Mouse (Mus musculus) megakaryocyte-erythroid progenitor cell, adult 5-6 weeks (primary cell): ENCODE measurements around the gene Plcb1. TPM values are rescaled to one million over a fixed set of nuclear protein-coding genes. Genes with fewer than 3 reads are reported as not detected.
"Not testable (repeated sequence)": the region's sequence is repeated elsewhere in the genome, so short reads cannot be mapped to it uniquely, and the experiment has no call there.

Experiments
- ATAC-seq: replicated peaks from 2 replicates; pipeline ENCODE4 v1.8.0; 2016; ENCODE audit warnings: mild to moderate bottlenecking, inconsistent platforms; ENCODE audit not compliant: severe bottlenecking, poor library complexity, low FRiP score, low TSS enrichment
- total RNA-seq, 2 experiments: library from RNA; stranded (forward) in 1 of 2; stranded (reverse) in 1 of 2; fragments of 200-1000, 215-1000 nt in 1 of 2; fragments of >200 nt in 1 of 2; fragmentation: Nextera tagmentation in 1 of 2; gene quantifications; 2 replicates each; pipeline ENCODE4 v1.2.3; 2014 to 2017

Plcb1 gene
- total RNA-seq, 2 experiments from 2014 or later, result 0.89 TPM; not detected in 1

- no peak for ATAC-seq
These were observed 157.1 kb downstream of the Plcb1 start for GRCm38 (mm10) chr2:134942919-134943318.

GRCm38 (mm10) chr2:134946331-134946730 lies 160.5 kb downstream of the Plcb1 start:
- no peak for ATAC-seq

- ATAC-seq, result no peak
These were observed 161.0 kb downstream of the Plcb1 start for GRCm38 (mm10) chr2:134946911-134947310.

- ATAC-seq, result no peak
These were observed 166.2 kb downstream of the Plcb1 start for GRCm38 (mm10) chr2:134952088-134952487.

GRCm38 (mm10) chr2:134956436-134956835 lies 170.6 kb downstream of the Plcb1 start:
- ATAC-seq, result no peak

GRCm38 (mm10) chr2:134966131-134966530 lies 180.3 kb downstream of the Plcb1 start:
- no peak for ATAC-seq

- no peak for ATAC-seq
These were observed 182.5 kb downstream of the Plcb1 start for GRCm38 (mm10) chr2:134968380-134968779.

- ATAC-seq, result no peak
These were observed 186.5 kb downstream of the Plcb1 start for GRCm38 (mm10) chr2:134972376-134972775.

- ATAC-seq, result no peak
These were observed 188.8 kb downstream of the Plcb1 start for GRCm38 (mm10) chr2:134974711-134975110.

- no peak for ATAC-seq
These were observed 191.0 kb downstream of the Plcb1 start for GRCm38 (mm10) chr2:134976796-134977330.

GRCm38 (mm10) chr2:134977641-134978040 lies 191.8 kb downstream of the Plcb1 start:
- ATAC-seq, result no peak

- no peak for ATAC-seq
These were observed 195.5 kb downstream of the Plcb1 start for GRCm38 (mm10) chr2:134981394-134981793.

GRCm38 (mm10) chr2:134984884-134985283 lies 199.0 kb downstream of the Plcb1 start:
- ATAC-seq, result no peak

GRCm38 (mm10) chr2:134987978-134988377 lies 202.1 kb downstream of the Plcb1 start:
- no peak for ATAC-seq

- no peak for ATAC-seq
These were observed 203.9 kb downstream of the Plcb1 start for GRCm38 (mm10) chr2:134989650-134990292.

GRCm38 (mm10) chr2:135007134-135007533 lies 221.3 kb downstream of the Plcb1 start:
- peak; percentile 79 for ATAC-seq

GRCm38 (mm10) chr2:135007885-135008284 lies 222.0 kb downstream of the Plcb1 start:
- ATAC-seq, result not testable (repeated sequence)

- no peak for ATAC-seq
These were observed 224.5 kb downstream of the Plcb1 start for GRCm38 (mm10) chr2:135010371-135010770.

- ATAC-seq, result no peak
These were observed 229.6 kb downstream of the Plcb1 start for GRCm38 (mm10) chr2:135015501-135015900.

- no peak for ATAC-seq
These were observed 232.4 kb downstream of the Plcb1 start for GRCm38 (mm10) chr2:135018275-135018674.

- no peak for ATAC-seq
These were observed 232.8 kb downstream of the Plcb1 start for GRCm38 (mm10) chr2:135018708-135019107.
